Mouse (Mus musculus) MEL (cell line): Measurements from ENCODE around the gene Dusp1. TPM values are rescaled to one million over a fixed set of nuclear protein-coding genes. Genes with fewer than 3 reads are reported as not detected.

Experiments used
- DNase-seq: peaks from one replicate; pipeline ENCODE4 v3.0.0; 2011; ENCODE audit warnings: low read depth, low spot score
- H3K27ac ChIP-seq: 2 replicates; pipeline ENCODE4 v1.5.1; 2012; ENCODE audit warnings: low read depth, mild to moderate bottlenecking, control low read depth, low read length, moderate library complexity; ENCODE audit not compliant: control insufficient read depth
- H3K27me3 ChIP-seq, 2 experiments: fragments of 150-350 bp in 1 of 2; sonication (generic) in 1 of 2; 2 replicates each; pipeline ENCODE4 v1.6.1; 2012; ENCODE audit warnings: low read length in 2 of 2, mild to moderate bottlenecking in 2 of 2, improper control_type of control experiment in 1 of 2, moderate library complexity in 1 of 2; ENCODE audit not compliant: insufficient read depth in 2 of 2, control insufficient read depth in 1 of 2
- H3K36me3 ChIP-seq, 2 experiments: 2 replicates each; pipeline ENCODE4 v1.6.1; 2012 to 2014; ENCODE audit warnings: low read length in 2 of 2, improper control_type of control experiment in 1 of 2, inconsistent platforms in 1 of 2, mild to moderate bottlenecking in 1 of 2; ENCODE audit not compliant: insufficient read depth in 2 of 2, control insufficient read depth in 1 of 2
- H3K4me1 ChIP-seq, 2 experiments: fragments of 150-350 bp in 1 of 2; sonication (generic) in 1 of 2; 2 replicates each; pipeline ENCODE4 v1.6.1; 2012; ENCODE audit warnings: low read length in 2 of 2, improper control_type of control experiment in 1 of 2, mild to moderate bottlenecking in 1 of 2; ENCODE audit not compliant: insufficient read depth in 2 of 2, control insufficient read depth in 1 of 2
- H3K4me3 ChIP-seq, 2 experiments: fragments of 150-350 bp in 1 of 2; sonication (generic) in 1 of 2; 2 replicates each; pipeline ENCODE4 v1.5.1; 2012; ENCODE audit warnings: low read depth in 2 of 2, low read length in 2 of 2, mild to moderate bottlenecking in 2 of 2, moderate library complexity in 2 of 2, control low read depth in 1 of 2, improper control_type of control experiment in 1 of 2; ENCODE audit not compliant: control insufficient read depth in 1 of 2, insufficient read depth in 1 of 2
- H3K79me2 ChIP-seq: 2 replicates; pipeline ENCODE4 v1.6.1; 2012; ENCODE audit warnings: mild to moderate bottlenecking, low read length, moderate library complexity; ENCODE audit not compliant: control insufficient read depth, poor library complexity, insufficient read depth
- H3K9ac ChIP-seq: 2 replicates; pipeline ENCODE4 v1.6.1; 2012; ENCODE audit warnings: low read depth, mild to moderate bottlenecking, control low read depth, low read length, moderate library complexity; ENCODE audit not compliant: control insufficient read depth, poor library complexity, severe bottlenecking
- H3K9me3 ChIP-seq: fragments of 150-350 bp; sonication (generic); replicated peaks from 2 replicates; pipeline ENCODE4 v1.6.1; 2012; ENCODE audit warnings: mild to moderate bottlenecking, low read length, improper control_type of control experiment, moderate library complexity; ENCODE audit not compliant: insufficient read depth
- BHLHE40 ChIP-seq: IDR thresholded peaks from 2 replicates; pipeline ENCODE4 v1.6.1; 2012; ENCODE audit warnings: low read depth, mild to moderate bottlenecking, inconsistent platforms, low read length, improper control_type of control experiment, borderline replicate concordance
- CHD1 ChIP-seq: IDR thresholded peaks from 2 replicates; pipeline ENCODE4 v1.6.1; 2012; ENCODE audit warnings: low read depth, mild to moderate bottlenecking, inconsistent platforms, low read length, improper control_type of control experiment
- E2F4 ChIP-seq: IDR thresholded peaks from 2 replicates; pipeline ENCODE4 v1.6.1; 2011; ENCODE audit warnings: low read depth, low read length, improper control_type of control experiment, borderline replicate concordance
- EP300 ChIP-seq, 2 experiments: IDR thresholded peaks; 2 replicates each; pipeline ENCODE4 v1.6.1; 2011; ENCODE audit warnings: improper control_type of control experiment in 2 of 2, low read length in 2 of 2, low read depth in 1 of 2, mild to moderate bottlenecking in 1 of 2
- ETS1 ChIP-seq: IDR thresholded peaks from 2 replicates; pipeline ENCODE4 v1.6.1; 2012; ENCODE audit warnings: low read depth, mild to moderate bottlenecking, inconsistent platforms, low read length, improper control_type of control experiment, moderate library complexity
- GABPA ChIP-seq: IDR thresholded peaks from 2 replicates; pipeline ENCODE4 v1.6.1; 2012; ENCODE audit warnings: low read depth, mild to moderate bottlenecking, inconsistent platforms, low read length, improper control_type of control experiment, moderate library complexity
- GATA1 ChIP-seq: IDR thresholded peaks from 2 replicates; pipeline ENCODE4 v1.6.1; 2011; ENCODE audit warnings: low read depth, low read length, improper control_type of control experiment
- JUND ChIP-seq: IDR thresholded peaks from 2 replicates; pipeline ENCODE4 v1.6.1; 2011; ENCODE audit warnings: low read depth, mild to moderate bottlenecking, improper control_type of control experiment, low read length
- MAFK ChIP-seq: IDR thresholded peaks from 2 replicates; pipeline ENCODE4 v1.6.1; 2011; ENCODE audit warnings: low read depth, mild to moderate bottlenecking, low read length, improper control_type of control experiment, borderline replicate concordance
- MAX ChIP-seq: IDR thresholded peaks from 2 replicates; pipeline ENCODE4 v1.6.1; 2011; ENCODE audit warnings: low read length, improper control_type of control experiment
- MAZ ChIP-seq: IDR thresholded peaks from 2 replicates; pipeline ENCODE4 v1.6.1; 2012; ENCODE audit warnings: low read depth, mild to moderate bottlenecking, inconsistent platforms, low read length, improper control_type of control experiment
- MEF2A ChIP-seq: IDR thresholded peaks from 2 replicates; pipeline ENCODE4 v1.6.1; 2014; ENCODE audit warnings: low read depth, mild to moderate bottlenecking, inconsistent platforms, low read length, improper control_type of control experiment; ENCODE audit not compliant: poor library complexity, insufficient replicate concordance, severe bottlenecking; ENCODE audit errors: extremely low read depth
- MYC ChIP-seq: IDR thresholded peaks from 2 replicates; pipeline ENCODE4 v1.6.1; 2011; ENCODE audit warnings: low read depth, mild to moderate bottlenecking, low read length, improper control_type of control experiment, moderate library complexity
- NELFE ChIP-seq: IDR thresholded peaks from 2 replicates; pipeline ENCODE4 v1.6.1; 2011; ENCODE audit warnings: low read depth, low read length, improper control_type of control experiment
- NRF1 ChIP-seq: IDR thresholded peaks from 2 replicates; pipeline ENCODE4 v1.6.1; 2014; ENCODE audit warnings: low read depth, mild to moderate bottlenecking, inconsistent platforms, low read length, improper control_type of control experiment, moderate library complexity; ENCODE audit not compliant: poor library complexity, insufficient read depth, severe bottlenecking
- POLR2AphosphoS5 ChIP-seq: IDR thresholded peaks from 2 replicates; pipeline ENCODE4 v1.6.1; 2012; ENCODE audit warnings: low read depth, borderline replicate concordance, mild to moderate bottlenecking, inconsistent platforms, low read length, moderate library complexity, mixed read lengths
- RAD21 ChIP-seq: IDR thresholded peaks from 2 replicates; pipeline ENCODE4 v1.6.1; 2011; ENCODE audit warnings: mild to moderate bottlenecking, low read depth, low read length, improper control_type of control experiment
- RCOR1 ChIP-seq: IDR thresholded peaks from 2 replicates; pipeline ENCODE4 v1.6.1; 2012; ENCODE audit warnings: low read depth, mild to moderate bottlenecking, inconsistent platforms, low read length, improper control_type of control experiment
- SMC3 ChIP-seq: IDR thresholded peaks from 2 replicates; pipeline ENCODE4 v1.6.1; 2011; ENCODE audit warnings: low read depth, low read length, improper control_type of control experiment
- TAL1 ChIP-seq: IDR thresholded peaks from 2 replicates; pipeline ENCODE4 v1.6.1; 2012; ENCODE audit warnings: mild to moderate bottlenecking, inconsistent platforms, low read length, moderate library complexity, mixed read lengths
- TCF12 ChIP-seq: IDR thresholded peaks from 2 replicates; pipeline ENCODE4 v1.6.1; 2014; ENCODE audit warnings: low read depth, mild to moderate bottlenecking, inconsistent platforms, low read length, improper control_type of control experiment, moderate library complexity
- UBTF ChIP-seq: IDR thresholded peaks from 2 replicates; pipeline ENCODE4 v1.6.1; 2012; ENCODE audit warnings: low read depth, mild to moderate bottlenecking, inconsistent platforms, low read length, improper control_type of control experiment, moderate library complexity, borderline replicate concordance; ENCODE audit not compliant: insufficient read depth
- USF1 ChIP-seq: IDR thresholded peaks from 2 replicates; pipeline ENCODE4 v1.6.1; 2014; ENCODE audit warnings: low read depth, mild to moderate bottlenecking, inconsistent platforms, low read length, improper control_type of control experiment, moderate library complexity
- ZC3H11A ChIP-seq: IDR thresholded peaks from 2 replicates; pipeline ENCODE4 v1.6.1; 2012; ENCODE audit warnings: low read depth, mild to moderate bottlenecking, inconsistent platforms, low read length, improper control_type of control experiment
- ZKSCAN1 ChIP-seq: IDR thresholded peaks from 2 replicates; pipeline ENCODE4 v1.6.1; 2012; ENCODE audit warnings: low read depth, mild to moderate bottlenecking, inconsistent platforms, low read length, improper control_type of control experiment, moderate library complexity
- ZMIZ1 ChIP-seq: IDR thresholded peaks from 2 replicates; pipeline ENCODE4 v1.6.1; 2012; ENCODE audit warnings: low read depth, mild to moderate bottlenecking, inconsistent platforms, low read length, improper control_type of control experiment, moderate library complexity
- polyA plus RNA-seq, 2 experiments: library from polyadenylated mRNA; stranded (reverse) in 1 of 2; unstranded in 1 of 2; fragments of >175 nt in 1 of 2; fragments of >200 nt in 1 of 2; gene quantifications; 2 replicates each; pipeline versions ENCODE4 v1.2.1 to v1.2.4; 2012; ENCODE audit warnings: low replicate concordance in 2 of 2, low read depth in 1 of 2; ENCODE audit not compliant: insufficient read length in 2 of 2, insufficient read depth in 1 of 2, missing spikeins in 1 of 2
- total RNA-seq: library from RNA; depleted of rRNA; stranded (reverse); fragments of 300-350 nt; gene quantifications from 2 replicates; pipeline ENCODE4 v1.2.3, GENCODE M21; 2012

The Dusp1 gene
- total and polyA plus RNA-seq, 3 experiments: 0.96 to 5.0 TPM; not detected in 1

DNA sequence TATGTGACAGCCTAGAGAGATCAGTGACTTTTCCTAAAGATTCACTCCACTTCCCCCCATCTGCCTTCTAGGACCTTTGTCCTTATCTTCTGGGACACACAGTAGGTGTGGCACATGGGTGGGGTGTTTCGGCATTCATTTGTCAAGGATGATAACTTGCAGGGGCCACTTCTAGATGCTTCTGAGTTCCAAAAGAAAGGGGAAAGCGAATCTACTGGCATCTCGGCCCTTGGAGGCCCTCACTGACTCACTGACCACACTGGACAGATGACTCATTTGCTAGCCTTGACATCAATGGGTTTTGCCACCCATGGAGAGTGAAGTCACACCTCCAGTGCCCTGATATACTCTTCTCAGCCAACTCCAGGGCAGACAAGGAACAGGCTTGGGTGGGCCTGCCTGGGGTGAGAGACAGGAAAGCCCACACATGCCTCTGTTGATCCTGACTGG, 47.3 kb downstream of the Dusp1 start (continued):
- TF ChIP-seq TCF12 (peak; percentile 93), MYC (peak; percentile 39; the same call in 1 of the 2 replicates)

GRCm38 (mm10) chr17:26513459-26514290, 48.3 kb downstream of the Dusp1 start:
- Histone ChIP-seq H3K27me3 (no peaks in the 10 kb centered on the region), H3K79me2 (peaks cover under 1% of the 10 kb centered on the region; the same call in 1 of the 2 replicates), H3K36me3 (peaks cover 0 to 31% of the 10 kb centered on the region in 2 experiments; a peak in 2 of 4 replicates), H3K9me3 (no peaks in the 10 kb centered on the region), H3K27ac (peak overlapping the region; percentile 81), H3K4me1 (peaks cover 18 to 55% of the 10 kb centered on the region in 2 experiments), H3K9ac (0 out of 2 replicates have a peak overlapping the region, but pooled peaks have one; percentile 1), H3K4me3 (no peak overlapping the region)
- DNase-seq: no peak
- no peak for TF ChIP-seq USF1
- TF ChIP-seq ZMIZ1: no peak
- no peak for TF ChIP-seq RCOR1
- TF ChIP-seq SMC3: no peak
- TF ChIP-seq NRF1: no peak
- TF ChIP-seq MAX: 0 out of 2 replicates have a peak, but pooled peaks have one; percentile 24
- no peak for TF ChIP-seq E2F4
- no peak for TF ChIP-seq ETS1
- no peak for TF ChIP-seq JUND
- peak; percentile 94 for TF ChIP-seq ZKSCAN1
- no peak for TF ChIP-seq BHLHE40

DNA sequence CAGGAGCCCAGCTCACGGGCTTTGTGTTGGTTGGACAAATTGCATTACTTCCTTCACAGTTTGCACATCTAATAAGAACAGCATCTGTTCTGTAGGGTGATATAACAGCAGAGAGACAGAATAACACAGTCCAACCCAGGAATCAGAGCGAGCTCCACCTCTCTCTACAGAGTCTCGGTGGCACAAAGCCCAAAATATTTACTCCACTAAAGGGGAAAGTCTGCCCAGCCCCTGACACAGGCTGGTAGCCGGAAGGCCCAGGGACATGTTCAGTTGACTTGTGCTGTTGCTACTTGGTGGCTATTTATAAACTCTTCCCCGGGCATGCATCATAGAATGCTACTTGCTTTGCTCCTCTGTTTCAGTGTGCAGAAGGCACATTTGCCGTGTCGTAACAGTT, 49.0 kb downstream of the Dusp1 start:
- H3K4me1 ChIP-seq: peaks cover 18 to 55% of the 10 kb centered on the region in 2 experiments
- no peaks in the 10 kb centered on the region for H3K9me3 ChIP-seq
- H3K9ac ChIP-seq: no peak overlapping the region
- no peak for TF ChIP-seq NELFE
- TF ChIP-seq CHD1: no peak
- no peak for TF ChIP-seq GABPA
- no peak for TF ChIP-seq MYC
- TF ChIP-seq MAZ: no peak
- TF ChIP-seq MAFK: no peak
- TF ChIP-seq MEF2A: no peak
- no peak for TF ChIP-seq ZC3H11A
- no peak for TF ChIP-seq EP300 (IDR thresholded peaks at IDR 0.05; ENCODE audit: low read depth in 1 of 2, low read length in 2 of 2)
- no peak for TF ChIP-seq E2F4
- no peak for TF ChIP-seq POLR2AphosphoS5
- TF ChIP-seq GATA1: no peak
- TF ChIP-seq RAD21: no peak
- TF ChIP-seq UBTF: no peak
- no peak for TF ChIP-seq TAL1
- no peak overlapping the region for H3K4me3 ChIP-seq
- peaks cover 0 to 31% of the 10 kb centered on the region in 2 experiments; a peak in 2 of 4 replicates for H3K36me3 ChIP-seq
- peak overlapping the region; percentile 81 for H3K27ac ChIP-seq
- H3K79me2 ChIP-seq: peaks cover 5% of the 10 kb centered on the region
- H3K27me3 ChIP-seq: no peaks in the 10 kb centered on the region
- peak; percentile 33 for DNase-seq
